Mouse (Mus musculus) lung, adult 2 months (tissue): ENCODE measurements around the gene Dmrta1.

ENCODE experiments used
- CTCF ChIP-seq: fragments of 200-500 bp; IDR thresholded peaks from 2 replicates; pipeline ENCODE4 v1.5.1; 2011; ENCODE audit warnings: mild to moderate bottlenecking, low read length, control low read depth; ENCODE audit not compliant: insufficient read depth
- POLR2A ChIP-seq: fragments of 200-500 bp; IDR thresholded peaks from 2 replicates; pipeline ENCODE4 v1.6.1; 2011; ENCODE audit warnings: low read depth, mild to moderate bottlenecking, control low read depth, low read length, borderline replicate concordance; ENCODE audit errors: extremely low read depth

DNA sequence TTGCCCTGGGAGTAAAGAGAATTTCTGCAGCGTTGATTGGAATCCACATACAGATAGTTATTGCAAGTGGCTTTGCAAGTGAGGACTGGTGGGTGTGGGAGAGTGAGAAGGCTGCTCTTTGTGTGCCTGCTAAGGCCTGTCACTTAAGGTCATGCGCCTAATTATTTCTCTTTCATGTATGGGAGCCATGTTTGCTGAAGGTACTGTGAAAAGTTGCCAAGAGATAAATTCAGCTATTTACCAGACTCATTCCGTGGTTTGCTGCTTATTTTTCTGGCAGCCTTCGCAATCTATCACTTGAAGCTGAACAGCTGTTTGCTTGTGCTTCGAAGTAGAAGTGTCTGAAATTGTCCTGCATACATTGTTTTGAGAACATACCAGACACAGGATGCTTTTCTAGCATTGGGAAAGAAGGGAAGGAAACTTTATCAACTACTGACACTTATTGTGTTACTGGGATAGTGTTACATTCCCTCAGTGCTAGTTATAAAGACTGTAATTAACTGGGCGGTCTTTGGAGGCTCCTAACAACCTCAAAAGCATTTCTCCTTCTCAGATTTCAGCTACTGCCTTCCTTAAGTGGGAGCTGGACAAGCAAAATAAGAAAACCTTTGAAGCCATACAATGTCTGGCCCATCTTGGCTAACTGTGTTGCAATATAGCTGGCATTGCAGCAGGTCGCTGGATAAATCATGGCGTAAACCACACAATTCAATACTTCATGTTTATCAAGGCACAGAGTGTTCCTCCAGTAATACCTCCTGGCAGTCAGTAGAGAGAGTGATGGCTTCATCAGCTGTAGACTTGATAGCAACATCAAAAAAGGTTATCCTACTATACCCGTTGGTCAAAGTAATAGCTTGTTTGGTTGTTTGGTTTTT lies 34.8 kb upstream of the Dmrta1 start:
- no peak for TF ChIP-seq CTCF
- no peak for TF ChIP-seq POLR2A
